Mouse (Mus musculus): ENCODE results near the gene Ccni. TPM values are rescaled to one million over a fixed set of nuclear protein-coding genes. Genes with fewer than 3 reads are reported as not detected.

Gene Ccni
- total and polyA plus RNA-seq, 3 experiments: 56.5 to 166 (median 147) TPM

DNA sequence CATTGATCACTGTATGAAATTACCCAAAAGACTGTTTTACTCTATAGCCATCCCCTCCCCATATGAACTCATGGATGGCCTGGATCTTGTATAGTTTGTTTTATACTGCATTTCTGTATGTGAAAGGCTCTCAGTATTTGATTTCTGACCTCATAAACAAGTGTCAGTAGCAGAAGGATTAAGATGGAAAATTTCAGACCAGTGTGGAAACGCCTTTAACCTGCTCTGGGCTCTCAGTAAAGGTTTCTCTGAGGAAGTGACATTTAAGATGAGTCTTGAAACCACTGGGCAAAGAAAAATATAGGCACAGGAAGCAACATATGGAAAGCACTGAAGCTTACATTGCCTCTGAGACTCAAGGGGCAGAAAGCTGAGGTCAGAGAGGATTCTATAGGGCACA, 1.3 kb upstream of the Ccni start:
- peaks cover 8% of the 10 kb centered on the region for H3K36me3 ChIP-seq (ENCODE audit: control insufficient read depth, insufficient read depth, low read length)
- no peak for TF ChIP-seq CTCF (IDR thresholded peaks at IDR 0.05)
- no peak for TF ChIP-seq EP300 (IDR thresholded peaks at IDR 0.05; ENCODE audit: insufficient read depth, low read depth, low read length)
- no peak for TF ChIP-seq POLR2A (IDR thresholded peaks at IDR 0.05; ENCODE audit: insufficient read depth, low read depth, low read length)
- intact Hi-C loops (cut with DNase I): no loop called here
- no peak overlapping the region for H3K9ac ChIP-seq (ENCODE audit: low read depth, low read length)
- H3K79me2 ChIP-seq (replicated peaks; ENCODE audit: control insufficient read depth, insufficient read depth, low read length): no peaks in the 10 kb centered on the region; the same call in none of the 2 replicates
- H3K4me1 ChIP-seq (ENCODE audit: control insufficient read depth, insufficient read depth, low read length): peaks cover 2% of the 10 kb centered on the region
- H3K27me3 ChIP-seq (ENCODE audit: control insufficient read depth, insufficient read depth, low read length): no peaks in the 10 kb centered on the region
- DNase-seq: no peak
- 89% methylated on average over 1 of the region's 1 CpGs for WGBS
- H3K4me3 ChIP-seq: no peak overlapping the region
- H3K27ac ChIP-seq: peak overlapping the region; percentile 100; the same call in 1 of the 2 replicates

DNA sequence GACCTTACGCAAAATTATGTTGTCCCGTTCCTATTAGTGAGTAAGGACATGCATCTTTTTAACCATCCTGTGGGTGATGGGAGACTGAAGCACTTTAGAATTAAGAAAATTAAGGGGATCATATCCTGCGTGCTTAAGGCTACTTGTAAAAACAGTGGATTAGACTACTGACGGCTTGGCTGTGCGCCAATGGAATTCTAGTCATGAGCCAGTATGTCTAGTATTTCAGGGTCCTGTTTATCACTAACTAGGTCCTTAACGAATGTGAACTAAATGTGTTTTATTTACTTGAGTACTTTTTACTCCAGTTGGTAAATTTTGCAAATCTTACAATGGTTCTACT, 682 bp upstream of the Ccni start:
- Histone ChIP-seq H3K79me2 (replicated peaks; ENCODE audit: control insufficient read depth, insufficient read depth, low read length) (no peaks in the 10 kb centered on the region; the same call in none of the 2 replicates), H3K36me3 (ENCODE audit: control insufficient read depth, insufficient read depth, low read length) (peaks cover 9% of the 10 kb centered on the region), H3K4me1 (ENCODE audit: control insufficient read depth, insufficient read depth, low read length) (peaks cover 2% of the 10 kb centered on the region), H3K27me3 (ENCODE audit: control insufficient read depth, insufficient read depth, low read length) (no peaks in the 10 kb centered on the region), H3K9ac (ENCODE audit: low read depth, low read length) (peak overlapping the region; percentile 65; the same call in 1 of the 2 replicates), H3K27ac (peak overlapping the region; percentile 100), H3K4me3 (peak overlapping the region; percentile 77)
- 3% methylated on average over 6 of the region's 6 CpGs for WGBS
- TF ChIP-seq CTCF (IDR thresholded peaks at IDR 0.05): no peak
- no peak for TF ChIP-seq EP300 (IDR thresholded peaks at IDR 0.05; ENCODE audit: insufficient read depth, low read depth, low read length)
- no peak for TF ChIP-seq POLR2A (IDR thresholded peaks at IDR 0.05; ENCODE audit: insufficient read depth, low read depth, low read length)
- no peak for DNase-seq
- intact Hi-C loops (cut with DNase I): no loop called here

- H3K9ac ChIP-seq (ENCODE audit: low read depth, low read length): peak overlapping the region; percentile 99
- peak in 1 of 2 experiments; percentile 78 for DNase-seq
- intact Hi-C loops (cut with DNase I): loop anchor here (1.0 kb wide), 1 partner anchor 62 kb away; the partner anchor contains the start of gene Ccng2
- peaks cover 2% of the 10 kb centered on the region for H3K4me1 ChIP-seq (ENCODE audit: control insufficient read depth, insufficient read depth, low read length)
- H3K79me2 ChIP-seq (replicated peaks; ENCODE audit: control insufficient read depth, insufficient read depth, low read length): no peaks in the 10 kb centered on the region; the same call in none of the 2 replicates
- no peaks in the 10 kb centered on the region for H3K27me3 ChIP-seq (ENCODE audit: control insufficient read depth, insufficient read depth, low read length)
- WGBS: under 1% methylated on average over 58 of the region's 63 CpGs
- H3K4me3 ChIP-seq: peak overlapping the region; percentile 77
- H3K27ac ChIP-seq: peak overlapping the region; percentile 100
- H3K36me3 ChIP-seq (ENCODE audit: control insufficient read depth, insufficient read depth, low read length): peaks cover 15% of the 10 kb centered on the region
- TF ChIP-seq EP300 (IDR thresholded peaks at IDR 0.05; ENCODE audit: insufficient read depth, low read depth, low read length): no peak
- TF ChIP-seq CTCF (IDR thresholded peaks at IDR 0.05): no peak
- TF ChIP-seq POLR2A (IDR thresholded peaks at IDR 0.05; ENCODE audit: insufficient read depth, low read depth, low read length): no peak
Measured at GRCm38 (mm10) chr5:93205371-93206108, 755 bp downstream of the Ccni start.

DNA sequence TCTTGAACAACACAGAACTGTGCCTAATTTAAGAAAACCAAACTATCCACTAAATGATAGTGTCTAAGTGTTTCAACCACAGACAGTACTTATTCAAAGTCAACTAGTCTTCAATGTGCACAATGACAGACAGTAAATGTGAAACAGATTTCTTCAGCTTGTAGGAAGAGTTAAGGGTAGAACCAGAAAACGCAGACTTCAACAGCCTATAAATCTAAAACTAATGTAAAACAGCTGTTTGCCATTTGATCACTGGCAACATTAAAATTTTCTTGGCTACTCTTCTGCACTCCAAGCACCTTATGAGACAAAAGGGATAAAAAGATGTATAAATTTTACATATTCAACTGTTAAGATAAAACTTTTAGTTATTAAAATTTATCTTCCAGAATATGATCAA, 5.1 kb downstream of the Ccni start:
- H3K27me3 ChIP-seq (ENCODE audit: control insufficient read depth, insufficient read depth, low read length): no peaks in the 10 kb centered on the region
- TF ChIP-seq CTCF (IDR thresholded peaks at IDR 0.05) (no peak), EP300 (IDR thresholded peaks at IDR 0.05; ENCODE audit: insufficient read depth, low read depth, low read length) (no peak), POLR2A (IDR thresholded peaks at IDR 0.05; ENCODE audit: insufficient read depth, low read depth, low read length) (no peak)
- 75% methylated on average over 1 of the region's 1 CpGs for WGBS
- peaks cover 32% of the 10 kb centered on the region for H3K36me3 ChIP-seq (ENCODE audit: control insufficient read depth, insufficient read depth, low read length)
- H3K4me3 ChIP-seq: no peak overlapping the region
- DNase-seq: no peak
- no peak overlapping the region for H3K27ac ChIP-seq
- intact Hi-C loops (cut with DNase I): no loop called here
- peaks cover 6% of the 10 kb centered on the region for H3K4me1 ChIP-seq (ENCODE audit: control insufficient read depth, insufficient read depth, low read length)
- H3K79me2 ChIP-seq (replicated peaks; ENCODE audit: control insufficient read depth, insufficient read depth, low read length): no peaks in the 10 kb centered on the region; the same call in none of the 2 replicates
- H3K9ac ChIP-seq (ENCODE audit: low read depth, low read length): no peak overlapping the region

GRCm38 (mm10) chr5:93198232-93198631, 8.1 kb downstream of the Ccni start:
- Histone ChIP-seq H3K36me3 (ENCODE audit: control insufficient read depth, insufficient read depth, low read length) (peaks cover 27% of the 10 kb centered on the region), H3K27me3 (ENCODE audit: control insufficient read depth, insufficient read depth, low read length) (no peaks in the 10 kb centered on the region)

GRCm38 (mm10) chr5:93190428-93190827, 15.9 kb downstream of the Ccni start:
- Histone ChIP-seq H3K27me3 (ENCODE audit: control insufficient read depth, insufficient read depth, low read length) (no peaks in the 10 kb centered on the region), H3K36me3 (ENCODE audit: control insufficient read depth, insufficient read depth, low read length) (peaks cover 16% of the 10 kb centered on the region), H3K79me2 (replicated peaks; ENCODE audit: control insufficient read depth, insufficient read depth, low read length) (no peaks in the 10 kb centered on the region; the same call in 1 of the 2 replicates), H3K4me3 (no peak overlapping the region), H3K4me1 (ENCODE audit: control insufficient read depth, insufficient read depth, low read length) (no peaks in the 10 kb centered on the region; the same call in 1 of the 2 replicates), H3K27ac (no peak overlapping the region), H3K9ac (ENCODE audit: low read depth, low read length) (no peak overlapping the region)
- 94% methylated on average over 5 of the region's 5 CpGs for WGBS
- intact Hi-C loops (cut with DNase I): no loop called here
- no peak for DNase-seq
- no peak for TF ChIP-seq POLR2A (IDR thresholded peaks at IDR 0.05; ENCODE audit: insufficient read depth, low read depth, low read length)
- no peak for TF ChIP-seq EP300 (IDR thresholded peaks at IDR 0.05; ENCODE audit: insufficient read depth, low read depth, low read length)
- no peak for TF ChIP-seq CTCF (IDR thresholded peaks at IDR 0.05)

More at GRCm38 (mm10) chr5:93198232-93198631, 8.1 kb downstream of the Ccni start:
- TF ChIP-seq EP300 (IDR thresholded peaks at IDR 0.05; ENCODE audit: insufficient read depth, low read depth, low read length): no peak
- no peak for TF ChIP-seq CTCF (IDR thresholded peaks at IDR 0.05)
- TF ChIP-seq POLR2A (IDR thresholded peaks at IDR 0.05; ENCODE audit: insufficient read depth, low read depth, low read length): no peak
- Histone ChIP-seq H3K79me2 (replicated peaks; ENCODE audit: control insufficient read depth, insufficient read depth, low read length) (no peaks in the 10 kb centered on the region; the same call in 1 of the 2 replicates), H3K4me3 (no peak overlapping the region), H3K9ac (ENCODE audit: low read depth, low read length) (no peak overlapping the region), H3K4me1 (ENCODE audit: control insufficient read depth, insufficient read depth, low read length) (peaks cover 5% of the 10 kb centered on the region), H3K27ac (no peak overlapping the region)
- 48% methylated on average over 3 of the region's 3 CpGs for WGBS
- no peak for DNase-seq
- intact Hi-C loops (cut with DNase I): no loop called here

All from heart, adult 2 months (tissue).